ENCODE assay signal across 10 mouse cellular contexts in the genomic region with DNA sequence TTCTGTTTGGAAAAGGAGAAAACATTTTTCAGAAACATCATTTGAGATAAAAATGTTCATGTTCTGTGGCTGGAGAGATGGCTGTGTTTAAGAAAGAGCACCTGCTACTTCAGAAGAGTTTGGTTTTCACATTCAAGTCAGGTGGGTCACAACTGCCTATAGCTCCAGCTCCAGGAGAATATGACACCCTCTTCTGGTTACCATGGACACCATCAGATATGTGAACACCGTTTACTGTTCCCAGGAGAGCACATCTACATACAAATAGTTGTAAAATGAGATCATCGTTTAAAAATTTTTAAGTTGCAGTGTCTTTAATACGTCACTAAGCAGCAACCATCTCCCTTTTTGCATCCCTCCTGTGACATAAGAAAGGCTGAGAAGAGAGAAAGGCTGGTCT.
DNase-seq lines count a peak whose midpoint lies in the region; ATAC-seq and TF ChIP-seq lines count a peak whose summit lies in the region.
"Had no signal": no experiment of that assay in that cellular context is flagged by ENCODE, and none has a peak within 500 bp of the region (broad histone marks: within the 10 kb centered on the region; RNA-seq: fewer than 3 reads in every experiment).

No protein-coding gene starts in this region.

- H3K9ac ChIP-seq in kidney, postnatal 0 days (ENCODE audit: low read depth, low read length): no peak overlapping the region
- no peak overlapping the region for H3K9ac ChIP-seq in ES-E14 (ENCODE audit: insufficient read depth, low read depth, low read length, poor library complexity, severe bottlenecking)
- H3K9ac ChIP-seq: embryonic facial prominence, embryonic 13.5 days; liver, embryonic 13.5 days had no signal

- no peaks in the 10 kb centered on the region for H3K9me3 ChIP-seq in kidney, postnatal 0 days (replicated peaks; ENCODE audit: low read length)
- no peaks in the 10 kb centered on the region for H3K9me3 ChIP-seq in ES-E14 (ENCODE audit: control insufficient read depth, insufficient read depth, low read depth, low read length)
- H3K9me3 ChIP-seq: embryonic facial prominence, embryonic 13.5 days; liver, embryonic 13.5 days had no signal

- H3K4me3 ChIP-seq in kidney, postnatal 0 days (replicated peaks; ENCODE audit: low read depth, low read length): no peak overlapping the region
- no peak overlapping the region for H3K4me3 ChIP-seq in ES-E14 (ENCODE audit: insufficient read depth in 1 of 2, low read depth in 1 of 2, low read length in 2 of 2, poor library complexity in 1 of 2, severe bottlenecking in 1 of 2)
- H3K4me3 ChIP-seq: embryonic facial prominence, embryonic 13.5 days; liver, embryonic 13.5 days had no signal

- 0 out of 2 replicates have a peak, but pooled peaks cover 3% of the 10 kb centered on the region for H3K4me1 ChIP-seq in kidney, postnatal 0 days (replicated peaks; ENCODE audit: insufficient read depth, low read length)
- H3K4me1 ChIP-seq in ES-E14 (ENCODE audit: control insufficient read depth in 2 of 2, insufficient read depth in 2 of 2, low read length in 2 of 2, poor library complexity in 1 of 2): no peaks in the 10 kb centered on the region
- H3K4me1 ChIP-seq: embryonic facial prominence, embryonic 13.5 days; liver, embryonic 13.5 days had no signal

- in situ Hi-C loops in ES-E14 (cut with MboI; ENCODE audit: low sequenced_read_pairs in 2 of 2, unreplicated experiment in 2 of 2): no loop called here

- WGBS in kidney, postnatal 0 days: 27% methylated on average over 3 of the region's 3 CpGs

- ATAC-seq in kidney, postnatal 0 days (replicated peaks; ENCODE audit: low FRiP score, low read depth): peak; percentile 73; the same call in 1 of the 2 replicates

- TF ChIP-seq CTCF in kidney, postnatal 0 days (IDR thresholded peaks at IDR 0.05; ENCODE audit: low read depth): no peak

- no peaks in the 10 kb centered on the region for H3K36me3 ChIP-seq in kidney, postnatal 0 days (ENCODE audit: insufficient read depth, low read length)
- H3K36me3 ChIP-seq in ES-E14 (ENCODE audit: control insufficient read depth, insufficient read depth, low read length, poor library complexity, severe bottlenecking): no peaks in the 10 kb centered on the region
- H3K36me3 ChIP-seq: embryonic facial prominence, embryonic 13.5 days; liver, embryonic 13.5 days had no signal

- H3K4me2 ChIP-seq in kidney, postnatal 0 days (ENCODE audit: low read length): no peak overlapping the region
- H3K4me2 ChIP-seq: embryonic facial prominence, embryonic 13.5 days; liver, embryonic 13.5 days had no signal

- H3K27ac ChIP-seq in kidney, postnatal 0 days: no peak overlapping the region
- no peak overlapping the region for H3K27ac ChIP-seq in ES-E14 (ENCODE audit: insufficient read depth, low read depth, low read length, poor library complexity, severe bottlenecking)
- H3K27ac ChIP-seq: embryonic facial prominence, embryonic 13.5 days; liver, embryonic 13.5 days had no signal

- peak; percentile 15 for DNase-seq in kidney, postnatal 0 days (ENCODE audit: low spot score)
- DNase-seq in kidney, postnatal 14 days: no peak
- DNase-seq in ES-E14 (ENCODE audit: low read depth, low spot score) (peak; percentile 6), ZHBTc4 (ENCODE audit: low read depth, low spot score) (peak; percentile 8)
- peak; percentile 1 for DNase-seq in lung, postnatal 10 days
- DNase-seq in T-cell, adult 2 months (ENCODE audit: low spot score): no peak
- DNase-seq in left cerebral cortex, adult 9 months (ENCODE audit: low spot score in 2 of 2): no peak
- DNase-seq: liver, embryonic 13.5 days; right cerebral cortex, postnatal 4 days had no signal

- H3K27me3 ChIP-seq in kidney, postnatal 0 days (ENCODE audit: insufficient read depth, low read length): no peaks in the 10 kb centered on the region
- H3K27me3 ChIP-seq: embryonic facial prominence, embryonic 13.5 days; liver, embryonic 13.5 days had no signal

TF ChIP-seq in ES-E14, 5 proteins besides CTCF, POLR2A, EP300 and RAD21:
- TF ChIP-seq MAFK (IDR thresholded peaks at IDR 0.05; ENCODE audit: insufficient read depth, low read depth, low read length) (no peak), HCFC1 (IDR thresholded peaks at IDR 0.05; ENCODE audit: borderline replicate concordance, insufficient read depth, low read length) (no peak), CHD2 (IDR thresholded peaks at IDR 0.05; ENCODE audit: low read depth, low read length) (no peak), ZC3H11A (IDR thresholded peaks at IDR 0.05; ENCODE audit: borderline replicate concordance, low read depth, low read length) (no peak), ZNF384 (IDR thresholded peaks at IDR 0.05; ENCODE audit: low read depth, low read length) (no peak)

Comparison
In these comparisons a context has a peak if more than half of its experiments do, and no peak if none do; other contexts are left out.
1. DNase-seq: peak in kidney, postnatal 0 days (single experiment), ES-E14 (single experiment), ZHBTc4 (single experiment) and lung, postnatal 10 days (single experiment); none in kidney, postnatal 14 days (single experiment), T-cell, adult 2 months (single experiment) and left cerebral cortex, adult 9 months (0 of 2).